Mouse (Mus musculus) thymus, adult 2 months (tissue): ENCODE results near the gene Tff3. TPM values are rescaled to one million over a fixed set of nuclear protein-coding genes. Genes with fewer than 3 reads are reported as not detected.
A peak's percentile ranks its signal among the peaks of the same experiment; 100 is the strongest.

Experiments used
- DNase-seq: peaks from one replicate; pipeline ENCODE4 v3.0.0; 2021
- H3K27ac ChIP-seq: fragments of 200-500 bp; 2 replicates; pipeline ENCODE4 v1.5.1; 2012; ENCODE audit warnings: low read length, control low read depth; ENCODE audit not compliant: control insufficient read depth, insufficient read depth
- H3K27me3 ChIP-seq: fragments of 200-500 bp; 2 replicates; pipeline ENCODE4 v1.6.1; 2012; ENCODE audit warnings: mild to moderate bottlenecking, low read length, moderate library complexity, mixed read lengths; ENCODE audit not compliant: control insufficient read depth, insufficient read depth
- H3K36me3 ChIP-seq: fragments of 200-500 bp; 2 replicates; pipeline ENCODE4 v1.6.1; 2012; ENCODE audit warnings: mild to moderate bottlenecking, low read length, moderate library complexity; ENCODE audit not compliant: control insufficient read depth, insufficient read depth
- H3K4me1 ChIP-seq: fragments of 200-500 bp; replicated peaks from 2 replicates; pipeline ENCODE4 v1.6.1; 2012; ENCODE audit warnings: low read length; ENCODE audit not compliant: control insufficient read depth, insufficient read depth
- H3K4me3 ChIP-seq: fragments of 200-500 bp; 2 replicates; pipeline ENCODE4 v1.5.1; 2012; ENCODE audit warnings: mild to moderate bottlenecking, low read length, control low read depth, moderate library complexity; ENCODE audit not compliant: control insufficient read depth, insufficient read depth
- CTCF ChIP-seq: fragments of 200-500 bp; IDR thresholded peaks from 2 replicates; pipeline ENCODE4 v1.5.1; 2012; ENCODE audit warnings: mild to moderate bottlenecking, control low read depth, low read length, moderate library complexity, borderline replicate concordance; ENCODE audit not compliant: control insufficient read depth, poor library complexity, insufficient read depth; ENCODE audit errors: extremely low read depth
- POLR2A ChIP-seq: fragments of 200-500 bp; IDR thresholded peaks from 2 replicates; pipeline ENCODE4 v1.6.1; 2012; ENCODE audit warnings: mild to moderate bottlenecking, low read length, control low read depth, moderate library complexity; ENCODE audit not compliant: control insufficient read depth, poor library complexity, insufficient read depth; ENCODE audit errors: extremely low read depth
- WGBS: fragments of 180-500 bp; shearing (Covaris S2); methylation state at CpG from one replicate; pipeline ENCODE4 v1.1.7; 2018; 5-methylcytosine and 5-hydroxymethylcytosine counted together
- polyA plus RNA-seq: library from polyadenylated mRNA; depleted of rRNA; stranded (reverse); fragments of >200 nt; gene quantifications from 2 replicates; pipeline ENCODE4 v1.2.3, GENCODE M21; 2012

The Tff3 gene
- polyA plus RNA-seq, 1 experiment: 10.4 TPM

DNA sequence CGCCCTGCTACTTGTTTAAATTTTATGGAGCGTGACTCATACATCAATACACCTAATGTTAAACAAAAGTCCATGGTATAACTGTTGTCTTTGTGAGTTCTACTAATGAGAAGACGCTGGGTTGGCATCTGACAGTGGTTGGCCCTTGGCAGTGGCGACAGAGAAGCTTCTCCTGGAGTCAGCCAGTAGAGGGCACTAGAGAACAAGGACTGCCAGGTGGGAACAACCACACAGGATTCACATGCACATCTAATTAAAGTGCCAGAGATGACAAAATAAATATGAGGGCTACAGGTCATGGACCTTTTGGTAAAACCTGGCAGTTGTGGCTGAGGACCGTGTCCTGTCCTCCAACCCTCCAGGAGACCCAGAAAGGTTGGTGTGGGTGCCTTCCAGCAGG lies 9.0 kb upstream of the Tff3 start:
- no peaks in the 10 kb centered on the region for H3K27me3 ChIP-seq
- peak; percentile 71; the same call in 1 of the 2 replicates for TF ChIP-seq CTCF
- no peak for TF ChIP-seq POLR2A
- H3K4me3 ChIP-seq: no peak overlapping the region
- H3K36me3 ChIP-seq: no peaks in the 10 kb centered on the region
- no peak overlapping the region for H3K27ac ChIP-seq
- WGBS: 36% methylated on average over 5 of the region's 5 CpGs
- peak; percentile 78 for DNase-seq
- peaks cover 9% of the 10 kb centered on the region for H3K4me1 ChIP-seq

DNA sequence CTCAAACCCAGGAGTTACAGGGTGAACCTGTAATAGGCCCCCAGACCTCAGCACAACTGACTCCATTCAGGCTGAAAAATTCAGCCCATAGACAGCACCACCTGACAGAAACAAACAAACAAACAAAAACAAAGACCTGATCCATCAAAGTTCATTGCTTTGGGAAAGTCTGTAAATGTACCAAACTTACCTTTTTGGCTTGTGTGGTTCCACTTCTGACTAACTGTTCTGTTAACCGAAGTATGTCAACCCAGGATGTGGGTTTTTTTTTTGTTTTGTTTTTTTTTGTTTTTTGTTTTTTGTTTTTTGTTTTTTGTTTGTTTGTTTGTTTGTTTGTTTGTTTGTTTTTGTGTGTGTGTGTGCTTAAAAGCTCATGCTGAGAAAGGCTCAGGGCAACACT lies 7.4 kb upstream of the Tff3 start:
- 12% methylated on average over 1 of the region's 1 CpGs for WGBS
- TF ChIP-seq POLR2A (no peak), CTCF (no peak)
- H3K36me3 ChIP-seq: no peaks in the 10 kb centered on the region
- no peak overlapping the region for H3K4me3 ChIP-seq
- no peaks in the 10 kb centered on the region for H3K27me3 ChIP-seq
- DNase-seq: no peak
- H3K27ac ChIP-seq: peak overlapping the region; percentile 21; the same call in 1 of the 2 replicates
- peaks cover 9% of the 10 kb centered on the region for H3K4me1 ChIP-seq

DNA sequence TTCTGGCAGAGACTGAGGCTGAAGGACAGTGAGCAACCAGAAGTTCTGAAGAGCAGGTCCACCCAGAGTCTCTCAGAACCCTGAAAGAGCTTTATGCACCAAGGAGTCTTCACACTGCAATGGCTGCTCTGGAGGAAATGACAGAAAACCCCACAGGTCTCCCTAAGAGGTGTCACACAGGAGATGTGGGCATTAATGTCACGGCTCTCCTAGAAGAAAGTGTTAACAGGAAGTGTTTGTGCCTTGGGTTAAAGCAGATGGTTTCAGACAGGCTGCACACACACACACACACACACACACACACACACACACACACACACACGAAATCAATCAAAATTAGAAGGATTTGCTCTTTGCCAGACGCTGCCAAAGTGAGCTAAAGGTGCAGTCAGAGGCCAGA lies 6.8 kb upstream of the Tff3 start:
- WGBS: 11% methylated on average over 3 of the region's 3 CpGs
- no peak for TF ChIP-seq CTCF
- TF ChIP-seq POLR2A: no peak
- no peaks in the 10 kb centered on the region for H3K27me3 ChIP-seq
- no peak overlapping the region for H3K4me3 ChIP-seq
- no peaks in the 10 kb centered on the region for H3K36me3 ChIP-seq
- no peak for DNase-seq
- H3K4me1 ChIP-seq: peaks cover 9% of the 10 kb centered on the region
- H3K27ac ChIP-seq: no peak overlapping the region

DNA sequence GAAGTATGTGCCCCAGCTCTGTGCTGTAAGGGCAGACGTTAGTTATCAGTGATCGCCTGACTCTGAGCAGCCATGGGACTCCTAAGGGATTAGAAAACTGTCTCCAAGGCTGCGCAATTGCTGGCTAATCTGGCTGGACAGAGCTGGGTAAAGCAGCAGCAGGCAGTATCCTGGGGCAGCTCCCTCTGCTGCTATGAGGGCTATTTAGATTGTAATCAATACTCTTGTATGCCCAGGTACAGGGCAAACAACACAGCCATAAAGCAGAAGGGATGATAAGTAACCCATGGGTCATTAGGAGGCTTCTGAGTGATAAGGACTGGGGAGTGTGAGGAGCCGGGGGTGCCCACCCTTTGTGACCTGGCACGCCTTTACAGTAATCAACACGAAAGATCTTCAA lies 5.5 kb upstream of the Tff3 start:
- WGBS: 97% methylated on average over 6 of the region's 6 CpGs
- DNase-seq: no peak
- no peak overlapping the region for H3K4me3 ChIP-seq
- no peak overlapping the region for H3K27ac ChIP-seq
- TF ChIP-seq CTCF: no peak
- TF ChIP-seq POLR2A: no peak
- H3K4me1 ChIP-seq: peaks cover 9% of the 10 kb centered on the region
- no peaks in the 10 kb centered on the region for H3K27me3 ChIP-seq
- no peaks in the 10 kb centered on the region for H3K36me3 ChIP-seq

DNA sequence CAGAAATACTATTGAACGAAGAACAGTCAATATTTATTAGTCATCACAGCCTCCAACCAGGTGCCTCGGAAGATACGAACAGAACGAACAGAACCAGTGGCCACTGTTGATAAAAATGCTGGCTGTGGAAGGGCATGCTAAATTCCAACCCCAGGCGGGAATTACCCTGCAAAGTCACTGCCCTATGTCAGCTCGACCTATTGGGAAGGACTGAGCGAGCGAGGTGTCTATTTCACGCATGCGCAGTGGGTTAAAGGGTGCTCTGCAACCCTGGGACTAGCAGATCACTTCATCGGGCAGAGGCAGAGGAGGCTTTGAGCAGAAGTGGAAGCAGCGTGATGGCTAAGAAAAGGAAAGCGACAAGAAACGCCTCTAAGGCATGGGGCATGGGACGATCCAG lies 4.3 kb upstream of the Tff3 start:
- no peaks in the 10 kb centered on the region for H3K36me3 ChIP-seq
- no peaks in the 10 kb centered on the region for H3K27me3 ChIP-seq
- peaks cover 9% of the 10 kb centered on the region for H3K4me1 ChIP-seq
- no peak for TF ChIP-seq POLR2A
- no peak for TF ChIP-seq CTCF
- H3K4me3 ChIP-seq: no peak overlapping the region
- no peak for DNase-seq
- no peak overlapping the region for H3K27ac ChIP-seq
- 66% methylated on average over 15 of the region's 15 CpGs for WGBS

DNA sequence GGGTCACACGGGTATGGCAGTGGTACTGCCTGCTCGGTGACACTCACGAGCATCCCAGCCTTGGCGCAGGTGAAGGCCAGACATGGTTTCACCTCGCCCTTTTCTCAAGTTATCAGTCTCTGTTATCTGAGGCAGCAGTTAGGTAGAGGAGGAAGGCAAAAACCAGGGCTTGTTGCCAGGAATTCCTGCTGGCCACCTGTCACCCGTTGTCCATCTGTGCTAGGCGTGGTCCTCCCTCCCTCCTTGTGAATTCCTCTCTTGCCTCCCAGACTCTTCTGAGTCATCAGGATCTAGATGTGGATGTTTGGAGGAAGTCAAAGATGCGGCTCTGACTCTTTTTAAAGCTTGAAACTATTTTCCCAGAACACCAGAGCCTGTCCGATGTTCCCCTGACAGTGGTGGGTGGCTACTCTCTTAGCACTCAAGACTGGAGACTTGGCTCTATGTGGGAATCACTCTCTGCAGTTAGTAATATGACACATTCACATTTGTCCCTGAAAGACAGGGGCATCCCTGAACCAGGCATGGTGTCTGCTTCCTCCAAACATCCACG lies 1.9 kb upstream of the Tff3 start:
- H3K27ac ChIP-seq: no peak overlapping the region
- no peak for TF ChIP-seq POLR2A
- TF ChIP-seq CTCF: no peak
- no peaks in the 10 kb centered on the region for H3K27me3 ChIP-seq
- H3K4me1 ChIP-seq: peaks cover 5% of the 10 kb centered on the region
- no peak for DNase-seq
- H3K36me3 ChIP-seq: no peaks in the 10 kb centered on the region
- no peak overlapping the region for H3K4me3 ChIP-seq
- 94% methylated on average over 10 of the region's 10 CpGs for WGBS

DNA sequence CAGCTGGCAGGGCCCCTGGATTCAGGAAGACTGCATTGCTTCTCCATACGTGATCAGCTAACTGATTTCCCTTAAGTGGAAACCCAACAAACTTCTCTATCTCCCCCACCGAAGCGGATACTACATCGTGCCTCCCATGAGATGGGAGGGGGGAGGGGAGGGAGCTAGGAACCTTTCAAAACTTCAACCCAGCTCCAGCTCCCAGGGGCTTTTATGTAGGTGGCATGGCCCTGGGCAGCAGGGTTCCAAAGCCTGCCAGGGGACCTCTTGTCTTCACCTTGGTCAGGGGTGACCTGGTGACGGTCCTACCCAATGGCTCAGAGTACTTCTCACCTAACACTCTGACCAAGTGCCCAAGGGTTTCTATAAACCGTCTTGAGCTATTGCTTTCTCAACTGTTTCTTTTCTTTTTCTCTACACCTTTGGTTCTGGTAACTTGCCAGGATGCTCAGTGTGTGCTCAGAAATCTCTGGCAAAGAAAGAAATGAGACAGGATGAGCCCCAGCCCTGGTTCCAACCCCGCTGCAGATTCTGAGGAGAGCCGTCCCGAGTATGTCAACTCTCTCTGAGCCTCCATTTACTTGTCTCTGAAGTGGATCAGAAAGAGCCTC lies 633 bp downstream of the Tff3 start:
- Histone ChIP-seq H3K4me1 (no peaks in the 10 kb centered on the region), H3K27ac (no peak overlapping the region), H3K27me3 (no peaks in the 10 kb centered on the region), H3K4me3 (no peak overlapping the region), H3K36me3 (no peaks in the 10 kb centered on the region)
- 91% methylated on average over 9 of the region's 9 CpGs for WGBS
- TF ChIP-seq CTCF: no peak
- TF ChIP-seq POLR2A: no peak
- DNase-seq: no peak
